Mouse (Mus musculus): ENCODE data around the gene Phf11c. TPM values are rescaled to one million over a fixed set of nuclear protein-coding genes. Genes with fewer than 3 reads are reported as not detected.
"Not testable (repeated sequence)": the region's sequence is repeated elsewhere in the genome, so short reads cannot be mapped to it uniquely, and the experiment has no call there.

Phf11c gene
- polyA plus RNA-seq, 1 experiment from 2014 or later: 0.79 TPM

DNA sequence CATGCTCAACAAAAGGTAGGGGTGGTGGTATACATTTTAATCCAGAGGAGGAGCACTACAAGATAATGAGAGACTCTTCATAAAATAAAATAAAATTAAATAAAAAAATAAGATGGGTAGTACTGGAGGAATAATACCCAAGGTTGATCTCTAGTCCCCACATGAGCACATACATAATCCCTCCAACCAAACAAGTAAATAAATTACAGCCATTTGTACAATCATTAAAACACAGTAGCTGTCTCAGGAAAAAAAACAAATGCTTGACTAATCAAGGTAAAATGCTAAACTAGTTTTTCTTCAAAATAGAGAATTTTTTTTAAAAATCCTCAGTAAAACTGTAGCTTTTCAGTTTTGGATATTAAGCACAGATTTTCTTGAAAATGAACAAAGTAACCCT is 40.0 kb upstream of the Phf11c start:
- Histone ChIP-seq H3K4me3 (ENCODE audit: low read depth, low read length) (no peak overlapping the region), H3K27ac (ENCODE audit: low read depth) (no peak overlapping the region), H3K4me2 (ENCODE audit: low read depth, low read length) (no peak overlapping the region), H3K27me3 (ENCODE audit: insufficient read depth, low read length) (no peaks in the 10 kb centered on the region), H3K9ac (replicated peaks) (no peak overlapping the region), H3K9me3 (ENCODE audit: low read length) (no peaks in the 10 kb centered on the region), H3K4me1 (ENCODE audit: insufficient read depth) (peaks cover 4% of the 10 kb centered on the region), H3K36me3 (replicated peaks; ENCODE audit: insufficient read depth, low read length) (peaks cover 11% of the 10 kb centered on the region; the same call in 1 of the 2 replicates)
- DNase-seq (no peak), ATAC-seq (no peak)
- TF ChIP-seq CTCF (IDR thresholded peaks at IDR 0.05; ENCODE audit: low read depth): no peak
- no peak for TF ChIP-seq EP300 (IDR thresholded peaks at IDR 0.05; ENCODE audit: low read depth)

DNA sequence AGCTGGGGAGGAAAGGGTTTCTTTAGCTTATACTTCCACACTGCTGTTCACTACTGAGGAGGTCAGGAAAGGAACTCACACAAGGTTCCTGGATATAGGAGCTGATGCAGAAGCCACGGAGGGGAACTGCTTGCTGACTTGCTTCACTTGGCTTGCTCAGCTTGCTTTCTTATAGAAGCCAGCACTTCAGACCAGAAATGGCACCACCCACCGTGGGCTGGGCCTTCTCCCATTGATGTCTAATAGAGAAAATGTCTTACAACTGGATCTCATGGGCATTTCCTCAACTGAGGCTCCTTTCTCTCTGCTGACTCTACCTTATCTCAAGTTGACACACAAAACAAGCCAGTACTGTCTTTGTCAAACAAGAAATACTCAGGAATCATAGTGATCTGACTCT is 38.7 kb upstream of the Phf11c start:
- DNase-seq (no peak), ATAC-seq (peak; percentile 9; the same call in 1 of the 2 replicates)
- 50% methylated on average over 2 of the region's 2 CpGs for WGBS (ENCODE audit: insufficient replicate concordance)
- no peak overlapping the region for H3K4me3 ChIP-seq (ENCODE audit: low read depth, low read length)
- peaks cover 11% of the 10 kb centered on the region; the same call in 1 of the 2 replicates for H3K36me3 ChIP-seq (replicated peaks; ENCODE audit: insufficient read depth, low read length)
- H3K27ac ChIP-seq (ENCODE audit: low read depth): no peak overlapping the region
- no peaks in the 10 kb centered on the region for H3K9me3 ChIP-seq (ENCODE audit: low read length)
- H3K4me1 ChIP-seq (ENCODE audit: insufficient read depth): peaks cover 4% of the 10 kb centered on the region; the same call in 1 of the 2 replicates
- H3K4me2 ChIP-seq (ENCODE audit: low read depth, low read length): no peak overlapping the region
- H3K9ac ChIP-seq (replicated peaks): no peak overlapping the region
- TF ChIP-seq EP300 (IDR thresholded peaks at IDR 0.05; ENCODE audit: low read depth) (no peak), CTCF (IDR thresholded peaks at IDR 0.05; ENCODE audit: low read depth) (no peak)
- no peaks in the 10 kb centered on the region for H3K27me3 ChIP-seq (ENCODE audit: insufficient read depth, low read length)

DNA sequence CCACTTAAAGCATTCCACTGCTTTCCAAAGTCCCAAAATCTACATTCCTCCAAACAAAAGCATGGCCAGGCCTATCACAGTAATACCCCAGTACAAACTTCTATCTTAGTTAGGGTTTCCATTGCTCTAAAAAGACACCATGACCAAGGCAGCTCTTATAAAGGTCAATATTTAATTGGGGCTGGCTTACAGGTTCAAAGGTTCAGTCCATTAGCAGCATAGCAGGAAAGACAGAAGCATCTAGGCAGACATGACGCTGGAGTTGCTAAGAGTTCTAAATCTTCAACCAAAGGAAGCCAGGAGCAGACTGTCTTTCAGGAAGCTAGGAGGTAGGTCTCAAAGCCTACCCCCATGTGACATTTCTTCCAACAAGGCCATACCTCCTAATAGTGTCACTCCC is 35.4 kb upstream of the Phf11c start:
- H3K27me3 ChIP-seq (ENCODE audit: insufficient read depth, low read length): no peaks in the 10 kb centered on the region
- H3K4me1 ChIP-seq (ENCODE audit: insufficient read depth): peaks cover 4% of the 10 kb centered on the region; the same call in 1 of the 2 replicates
- H3K4me3 ChIP-seq (ENCODE audit: low read depth, low read length): no peak overlapping the region
- H3K4me2 ChIP-seq (ENCODE audit: low read depth, low read length): no peak overlapping the region
- no peak for ATAC-seq
- TF ChIP-seq CTCF (IDR thresholded peaks at IDR 0.05; ENCODE audit: low read depth): no peak
- TF ChIP-seq EP300 (IDR thresholded peaks at IDR 0.05; ENCODE audit: low read depth): no peak
- H3K36me3 ChIP-seq (replicated peaks; ENCODE audit: insufficient read depth, low read length): peaks cover 3% of the 10 kb centered on the region; the same call in 1 of the 2 replicates
- no peak overlapping the region for H3K9ac ChIP-seq (replicated peaks)
- H3K9me3 ChIP-seq (ENCODE audit: low read length): no peaks in the 10 kb centered on the region
- no peak overlapping the region for H3K27ac ChIP-seq (ENCODE audit: low read depth)
- WGBS (ENCODE audit: insufficient replicate concordance): 63% methylated on average over 1 of the region's 1 CpGs
- no peak for DNase-seq

DNA sequence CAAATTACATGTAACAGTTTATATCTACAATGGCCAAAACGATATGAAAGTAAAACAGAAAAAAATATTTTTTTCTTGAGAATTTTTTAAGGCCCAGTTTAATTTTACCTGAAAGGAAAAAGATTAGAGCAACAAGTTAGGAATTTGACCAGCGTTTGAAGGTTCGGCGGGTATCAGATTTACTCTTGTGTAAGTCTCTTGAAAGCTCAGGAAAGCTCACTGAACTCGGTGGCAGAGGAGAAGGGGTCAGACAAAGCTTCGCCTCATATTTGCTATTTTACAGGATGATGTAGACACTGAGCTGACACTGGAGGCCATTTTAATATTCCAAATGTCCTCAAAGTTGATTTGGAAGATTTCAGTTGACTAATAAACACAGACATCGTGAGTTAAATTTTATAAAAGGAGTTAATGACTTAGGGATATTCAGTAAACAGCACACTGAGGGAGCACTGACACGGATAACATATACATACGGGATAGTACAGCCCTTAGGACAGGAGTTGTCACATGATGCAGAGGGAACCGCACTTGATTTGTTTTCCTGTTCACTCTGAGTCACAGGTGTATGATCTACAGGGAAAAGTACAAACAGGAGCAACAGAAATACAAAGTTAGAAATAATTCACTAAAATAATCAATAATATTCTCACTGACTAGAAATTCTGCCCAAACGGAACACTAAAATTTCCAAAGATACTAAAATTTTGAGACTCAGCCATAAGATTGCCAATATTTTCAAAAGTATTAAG is 27.9 kb upstream of the Phf11c start:
- DNase-seq: no peak
- peaks cover 25% of the 10 kb centered on the region for H3K36me3 ChIP-seq (replicated peaks; ENCODE audit: insufficient read depth, low read length)
- no peak for TF ChIP-seq EP300 (IDR thresholded peaks at IDR 0.05; ENCODE audit: low read depth)
- TF ChIP-seq CTCF (IDR thresholded peaks at IDR 0.05; ENCODE audit: low read depth): no peak
- no peak overlapping the region for H3K9ac ChIP-seq (replicated peaks)
- H3K4me1 ChIP-seq (ENCODE audit: insufficient read depth): no peaks in the 10 kb centered on the region
- no peak overlapping the region for H3K4me3 ChIP-seq (ENCODE audit: low read depth, low read length)
- peak overlapping the region; percentile 69 for H3K27ac ChIP-seq (ENCODE audit: low read depth)
- no peaks in the 10 kb centered on the region for H3K27me3 ChIP-seq (ENCODE audit: insufficient read depth, low read length)
- H3K9me3 ChIP-seq (ENCODE audit: low read length): no peaks in the 10 kb centered on the region
- no peak overlapping the region for H3K4me2 ChIP-seq (ENCODE audit: low read depth, low read length)
- WGBS (ENCODE audit: insufficient replicate concordance): 72% methylated on average over 11 of the region's 11 CpGs
- peak; percentile 80 for ATAC-seq

DNA sequence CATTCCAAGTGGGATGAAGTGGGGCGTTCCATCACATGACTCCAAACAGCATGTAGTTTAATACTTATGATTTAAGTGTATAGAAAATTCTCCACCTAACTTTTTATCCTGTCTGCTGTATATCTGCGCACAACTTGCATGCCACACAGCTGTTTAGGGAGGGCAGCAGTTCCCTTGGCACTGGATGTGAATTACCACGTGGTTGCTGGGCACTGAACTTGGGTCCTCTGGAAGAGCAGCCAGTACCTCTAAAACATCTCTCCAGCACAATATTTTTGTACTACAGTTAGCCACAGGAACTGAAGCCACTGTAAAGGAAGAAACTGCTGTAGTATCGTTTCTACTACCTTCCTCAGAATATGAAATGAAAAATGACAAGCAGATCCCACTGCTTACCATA is 23.0 kb upstream of the Phf11c start:
- Histone ChIP-seq H3K4me3 (ENCODE audit: low read depth, low read length) (no peak overlapping the region), H3K27me3 (ENCODE audit: insufficient read depth, low read length) (no peaks in the 10 kb centered on the region), H3K27ac (ENCODE audit: low read depth) (no peak overlapping the region; the same call in 1 of the 2 replicates), H3K36me3 (replicated peaks; ENCODE audit: insufficient read depth, low read length) (peaks cover 54% of the 10 kb centered on the region), H3K4me2 (ENCODE audit: low read depth, low read length) (no peak overlapping the region), H3K9ac (replicated peaks) (no peak overlapping the region), H3K9me3 (ENCODE audit: low read length) (no peaks in the 10 kb centered on the region), H3K4me1 (ENCODE audit: insufficient read depth) (no peaks in the 10 kb centered on the region)
- ATAC-seq (peak; percentile 45), DNase-seq (no peak)
- TF ChIP-seq EP300 (IDR thresholded peaks at IDR 0.05; ENCODE audit: low read depth): no peak
- TF ChIP-seq CTCF (IDR thresholded peaks at IDR 0.05; ENCODE audit: low read depth): no peak
- WGBS (ENCODE audit: insufficient replicate concordance): 70% methylated on average over 4 of the region's 4 CpGs

DNA sequence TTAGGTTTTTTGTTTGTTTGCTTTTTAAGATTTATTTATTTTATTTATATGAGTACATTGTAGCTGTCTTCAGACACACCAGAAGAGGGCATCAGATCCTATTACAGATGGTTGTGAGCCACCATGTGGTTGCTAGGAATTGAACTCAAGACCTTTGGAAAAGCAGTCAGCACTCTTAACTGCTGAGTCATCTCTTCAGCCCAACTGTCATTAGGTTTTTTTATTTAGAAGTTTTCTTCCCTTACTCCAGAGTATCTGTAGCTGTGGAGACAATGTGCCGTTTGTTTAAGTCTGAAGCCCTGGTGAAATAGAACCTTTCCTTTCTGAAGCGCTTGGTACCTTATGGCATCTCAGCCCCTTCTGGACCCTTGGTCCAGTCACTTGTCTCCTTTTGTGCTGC is 19.8 kb upstream of the Phf11c start:
- not testable (repeated sequence) for H3K4me2 ChIP-seq (ENCODE audit: low read depth, low read length); DNase-seq; H3K9ac ChIP-seq (replicated peaks); H3K27ac ChIP-seq (ENCODE audit: low read depth); ATAC-seq; H3K9me3 ChIP-seq (ENCODE audit: low read length); H3K27me3 ChIP-seq (ENCODE audit: insufficient read depth, low read length); H3K4me3 ChIP-seq (ENCODE audit: low read depth, low read length); H3K4me1 ChIP-seq (ENCODE audit: insufficient read depth)
- H3K36me3 ChIP-seq (replicated peaks; ENCODE audit: insufficient read depth, low read length): peaks cover 62% of the 10 kb centered on the region
- 93% methylated on average over 2 of the region's 2 CpGs for WGBS (ENCODE audit: insufficient replicate concordance)

All from liver, postnatal 0 days (tissue).